Mouse (Mus musculus): ENCODE data around the gene Slc39a5. TPM values are rescaled to one million over a fixed set of nuclear protein-coding genes. Genes with fewer than 3 reads are reported as not detected.

The Slc39a5 gene
- polyA plus RNA-seq (2014; fragmentation: Nextera tagmentation; extraction: Ambion mirVana) = 0.11 and 0.13 TPM in 2 replicates

GRCm38 (mm10) chr10:128401056-128401455 lies at the start of gene Slc39a5:
TSS of gene Slc39a5 (minus strand) at chr10:128401229.
- H3K4me2 ChIP-seq (ENCODE audit: low read depth, low read length) = no peak within 1 kb of the TSS
- peaks cover 17% of the 10 kb centered on the region for H3K36me3 ChIP-seq (ENCODE audit: control insufficient read depth, insufficient read depth, low read length)
- H3K9ac ChIP-seq (ENCODE audit: low read depth, low read length) = 0 out of 2 replicates have a peak within 1 kb of the TSS, but pooled peaks have one; percentile 14
- no peaks in the 10 kb centered on the region for H3K27me3 ChIP-seq (replicated peaks; ENCODE audit: control insufficient read depth, insufficient read depth, low read length)
- no peaks in the 10 kb centered on the region for H3K4me1 ChIP-seq (ENCODE audit: control insufficient read depth, insufficient read depth, low read length)
- WGBS = 25% methylated on average over 2 of the region's 2 CpGs
- ATAC-seq (ENCODE audit: low read depth) = no peak
- H3K9me3 ChIP-seq (ENCODE audit: control insufficient read depth, low read length) = no peaks in the 10 kb centered on the region
- H3K4me3 ChIP-seq (ENCODE audit: low read depth, low read length) = no peak within 1 kb of the TSS
- H3K27ac ChIP-seq (replicated peaks; ENCODE audit: low read depth, low read length) = no peak within 1 kb of the TSS
- no peak for DNase-seq (ENCODE audit: low spot score)

GRCm38 (mm10) chr10:128445407-128445806 lies 44.4 kb upstream of the Slc39a5 start:
- H3K9ac ChIP-seq (ENCODE audit: low read depth, low read length) = no peak overlapping the region
- WGBS = 88% methylated on average over 4 of the region's 4 CpGs
- no peaks in the 10 kb centered on the region for H3K9me3 ChIP-seq (ENCODE audit: control insufficient read depth, low read length)
- H3K27ac ChIP-seq (replicated peaks; ENCODE audit: low read depth, low read length) = no peak overlapping the region
- H3K4me1 ChIP-seq (ENCODE audit: control insufficient read depth, insufficient read depth, low read length) = no peaks in the 10 kb centered on the region
- DNase-seq (ENCODE audit: low spot score) (no peak), ATAC-seq (ENCODE audit: low read depth) (no peak)
- no peak overlapping the region for H3K4me2 ChIP-seq (ENCODE audit: low read depth, low read length)
- H3K27me3 ChIP-seq (replicated peaks; ENCODE audit: control insufficient read depth, insufficient read depth, low read length) = no peaks in the 10 kb centered on the region
- peaks cover 18% of the 10 kb centered on the region for H3K36me3 ChIP-seq (ENCODE audit: control insufficient read depth, insufficient read depth, low read length)
- no peak overlapping the region for H3K4me3 ChIP-seq (ENCODE audit: low read depth, low read length)

GRCm38 (mm10) chr10:128444354-128444753 lies 43.3 kb upstream of the Slc39a5 start:
- Histone ChIP-seq H3K36me3 (ENCODE audit: control insufficient read depth, insufficient read depth, low read length) (peaks cover 29% of the 10 kb centered on the region), H3K9ac (ENCODE audit: low read depth, low read length) (no peak overlapping the region), H3K4me1 (ENCODE audit: control insufficient read depth, insufficient read depth, low read length) (no peaks in the 10 kb centered on the region), H3K4me3 (ENCODE audit: low read depth, low read length) (no peak overlapping the region), H3K27me3 (replicated peaks; ENCODE audit: control insufficient read depth, insufficient read depth, low read length) (no peaks in the 10 kb centered on the region), H3K27ac (replicated peaks; ENCODE audit: low read depth, low read length) (no peak overlapping the region), H3K9me3 (ENCODE audit: control insufficient read depth, low read length) (no peaks in the 10 kb centered on the region), H3K4me2 (ENCODE audit: low read depth, low read length) (no peak overlapping the region)
- ATAC-seq (ENCODE audit: low read depth) = no peak
- 61% methylated on average over 6 of the region's 6 CpGs for WGBS
- no peak for DNase-seq (ENCODE audit: low spot score)

- Histone ChIP-seq H3K4me3 (ENCODE audit: low read depth, low read length) (no peak overlapping the region), H3K4me2 (ENCODE audit: low read depth, low read length) (no peak overlapping the region), H3K27me3 (replicated peaks; ENCODE audit: control insufficient read depth, insufficient read depth, low read length) (no peaks in the 10 kb centered on the region), H3K9me3 (ENCODE audit: control insufficient read depth, low read length) (no peaks in the 10 kb centered on the region), H3K36me3 (ENCODE audit: control insufficient read depth, insufficient read depth, low read length) (peaks cover 45% of the 10 kb centered on the region), H3K27ac (replicated peaks; ENCODE audit: low read depth, low read length) (no peak overlapping the region), H3K4me1 (ENCODE audit: control insufficient read depth, insufficient read depth, low read length) (no peaks in the 10 kb centered on the region), H3K9ac (ENCODE audit: low read depth, low read length) (no peak overlapping the region)
- no peak for ATAC-seq (ENCODE audit: low read depth)
- peak; percentile 50 for DNase-seq (ENCODE audit: low spot score)
- 75% methylated on average over 1 of the region's 1 CpGs for WGBS
Observed at GRCm38 (mm10) chr10:128442718-128443117, 41.7 kb upstream of the Slc39a5 start.

GRCm38 (mm10) chr10:128441324-128442119 lies 40.5 kb upstream of the Slc39a5 start:
- no peak for DNase-seq (ENCODE audit: low spot score)
- Histone ChIP-seq H3K4me3 (ENCODE audit: low read depth, low read length) (no peak overlapping the region), H3K4me1 (ENCODE audit: control insufficient read depth, insufficient read depth, low read length) (no peaks in the 10 kb centered on the region), H3K27ac (replicated peaks; ENCODE audit: low read depth, low read length) (no peak overlapping the region), H3K9me3 (ENCODE audit: control insufficient read depth, low read length) (no peaks in the 10 kb centered on the region), H3K36me3 (ENCODE audit: control insufficient read depth, insufficient read depth, low read length) (peaks cover 57% of the 10 kb centered on the region), H3K27me3 (replicated peaks; ENCODE audit: control insufficient read depth, insufficient read depth, low read length) (no peaks in the 10 kb centered on the region), H3K4me2 (ENCODE audit: low read depth, low read length) (no peak overlapping the region), H3K9ac (ENCODE audit: low read depth, low read length) (no peak overlapping the region)
- WGBS = 86% methylated on average over 10 of the region's 10 CpGs
- ATAC-seq (ENCODE audit: low read depth) = no peak

- H3K36me3 ChIP-seq (ENCODE audit: control insufficient read depth, insufficient read depth, low read length) = peaks cover 68% of the 10 kb centered on the region
- ATAC-seq (ENCODE audit: low read depth) = no peak
- peak; percentile 30 for DNase-seq (ENCODE audit: low spot score)
Observed at GRCm38 (mm10) chr10:128440407-128440806, 39.4 kb upstream of the Slc39a5 start.

GRCm38 (mm10) chr10:128438675-128439279 lies 37.7 kb upstream of the Slc39a5 start:
- no peak overlapping the region for H3K9ac ChIP-seq (ENCODE audit: low read depth, low read length)

More at GRCm38 (mm10) chr10:128440407-128440806, 39.4 kb upstream of the Slc39a5 start:
- Histone ChIP-seq H3K27me3 (replicated peaks; ENCODE audit: control insufficient read depth, insufficient read depth, low read length) (no peaks in the 10 kb centered on the region), H3K4me1 (ENCODE audit: control insufficient read depth, insufficient read depth, low read length) (no peaks in the 10 kb centered on the region), H3K9me3 (ENCODE audit: control insufficient read depth, low read length) (no peaks in the 10 kb centered on the region), H3K4me3 (ENCODE audit: low read depth, low read length) (no peak overlapping the region), H3K9ac (ENCODE audit: low read depth, low read length) (no peak overlapping the region), H3K27ac (replicated peaks; ENCODE audit: low read depth, low read length) (no peak overlapping the region), H3K4me2 (ENCODE audit: low read depth, low read length) (no peak overlapping the region)
- WGBS = 65% methylated on average over 10 of the region's 10 CpGs

GRCm38 (mm10) chr10:128436376-128436775 lies 35.3 kb upstream of the Slc39a5 start:
- DNase-seq (ENCODE audit: low spot score) = no peak
- Histone ChIP-seq H3K4me2 (ENCODE audit: low read depth, low read length) (no peak overlapping the region), H3K36me3 (ENCODE audit: control insufficient read depth, insufficient read depth, low read length) (peaks cover 90% of the 10 kb centered on the region), H3K27me3 (replicated peaks; ENCODE audit: control insufficient read depth, insufficient read depth, low read length) (no peaks in the 10 kb centered on the region), H3K9me3 (ENCODE audit: control insufficient read depth, low read length) (no peaks in the 10 kb centered on the region), H3K27ac (replicated peaks; ENCODE audit: low read depth, low read length) (no peak overlapping the region), H3K4me3 (ENCODE audit: low read depth, low read length) (no peak overlapping the region), H3K9ac (ENCODE audit: low read depth, low read length) (no peak overlapping the region), H3K4me1 (ENCODE audit: control insufficient read depth, insufficient read depth, low read length) (no peaks in the 10 kb centered on the region)
- ATAC-seq (ENCODE audit: low read depth) = no peak
- whole genome bisulfite sequencing = 97% methylated on average over 8 of the region's 8 CpGs

More at GRCm38 (mm10) chr10:128438675-128439279, 37.7 kb upstream of the Slc39a5 start:
- no peak for DNase-seq (ENCODE audit: low spot score)
- WGBS = 72% methylated on average over 10 of the region's 10 CpGs
- peaks cover 82% of the 10 kb centered on the region for H3K36me3 ChIP-seq (ENCODE audit: control insufficient read depth, insufficient read depth, low read length)
- H3K4me2 ChIP-seq (ENCODE audit: low read depth, low read length) = no peak overlapping the region
- H3K4me3 ChIP-seq (ENCODE audit: low read depth, low read length) = no peak overlapping the region
- ATAC-seq (ENCODE audit: low read depth) = no peak
- no peaks in the 10 kb centered on the region for H3K9me3 ChIP-seq (ENCODE audit: control insufficient read depth, low read length)
- no peaks in the 10 kb centered on the region for H3K4me1 ChIP-seq (ENCODE audit: control insufficient read depth, insufficient read depth, low read length)
- no peak overlapping the region for H3K27ac ChIP-seq (replicated peaks; ENCODE audit: low read depth, low read length)
- H3K27me3 ChIP-seq (replicated peaks; ENCODE audit: control insufficient read depth, insufficient read depth, low read length) = no peaks in the 10 kb centered on the region

Measured in embryonic facial prominence, embryonic 14.5 days (tissue).